8 mouse cellular contexts compared by ENCODE assay signal in the genomic region with DNA sequence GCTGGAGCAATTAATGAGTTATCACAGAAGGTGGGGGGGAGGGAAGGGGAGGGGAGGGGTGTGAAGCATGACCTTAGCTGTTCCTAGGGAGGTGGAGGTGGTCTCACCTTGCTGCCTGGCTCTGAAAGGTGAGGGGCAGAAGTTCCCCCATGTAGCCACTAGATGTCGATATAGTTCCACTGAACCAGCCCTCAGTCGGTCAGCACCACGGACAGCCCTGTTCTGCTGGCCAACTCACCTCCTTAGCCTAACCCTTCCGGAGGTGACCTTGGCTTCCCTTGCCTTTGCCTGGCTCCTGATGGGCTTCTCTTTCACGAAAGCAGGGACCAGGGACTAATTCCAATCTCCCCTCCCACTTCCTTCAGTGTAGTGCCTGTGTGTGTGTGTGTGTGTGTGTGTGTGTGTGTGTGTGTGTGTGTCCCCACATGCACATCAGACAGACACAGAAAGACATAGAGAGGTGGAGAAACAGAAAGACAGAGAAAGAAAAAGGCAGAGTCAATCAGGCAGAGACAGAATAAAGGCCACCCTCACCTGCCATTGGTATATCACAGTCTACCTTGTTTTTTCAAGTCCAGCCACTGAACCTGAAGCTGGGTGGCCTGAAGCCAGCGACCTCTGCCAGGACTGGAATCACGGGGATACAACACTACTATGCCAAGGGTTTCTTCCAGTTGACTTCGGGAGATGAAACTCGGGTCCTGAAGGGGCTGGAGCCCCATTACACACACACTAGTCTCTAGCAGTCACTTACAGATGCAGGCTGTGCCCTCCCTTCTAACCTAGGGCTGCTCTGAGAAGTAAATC.
A peak's percentile ranks its signal among the peaks of the same experiment; 100 is the strongest.
DNase-seq lines count a peak whose midpoint lies in the region; ATAC-seq and TF ChIP-seq lines count a peak whose summit lies in the region.

No protein-coding gene starts in this region.

- DNase-seq in NIH3T3 (ENCODE audit: low read depth): peak; percentile 73
- DNase-seq in cerebellum, adult 8-10 months: peak; percentile 77
- peak; percentile 52 for DNase-seq in gastrocnemius, postnatal 10 days
- DNase-seq in lung, embryonic 14.5 days: peak; percentile 80
- peak; percentile 50 for DNase-seq in yolk sac, embryonic 10.5 days (ENCODE audit: low spot score)

- H3K4me1 ChIP-seq in intestine, embryonic 15.5 days (replicated peaks): no peaks in the 10 kb centered on the region
- H3K4me1 ChIP-seq in lung, embryonic 14.5 days (ENCODE audit: insufficient read depth): no peaks in the 10 kb centered on the region
- no peaks in the 10 kb centered on the region; the same call in 1 of the 2 replicates for H3K4me1 ChIP-seq in neural tube, embryonic 14.5 days (ENCODE audit: control insufficient read depth, insufficient read depth, low read length)

- H3K79me2 ChIP-seq in C2C12 (ENCODE audit: control insufficient read depth, insufficient read depth): no peaks in the 10 kb centered on the region

- H3K4me3 ChIP-seq in C2C12 (ENCODE audit: insufficient read depth, poor library complexity, severe bottlenecking): no peak overlapping the region
- H3K4me3 ChIP-seq in intestine, embryonic 15.5 days (replicated peaks): no peak overlapping the region
- H3K4me3 ChIP-seq in lung, embryonic 14.5 days (ENCODE audit: low read depth, low read length): no peak overlapping the region
- no peak overlapping the region for H3K4me3 ChIP-seq in neural tube, embryonic 14.5 days (ENCODE audit: low read depth, low read length)

- peak; percentile 39 for ATAC-seq in intestine, embryonic 15.5 days
- peak; percentile 64 for ATAC-seq in lung, embryonic 14.5 days (ENCODE audit: insufficient read depth)
- ATAC-seq in neural tube, embryonic 14.5 days (ENCODE audit: low read depth): peak; percentile 70; the same call in 1 of the 2 replicates

- no peaks in the 10 kb centered on the region for H3K27me3 ChIP-seq in C2C12 (ENCODE audit: control insufficient read depth, insufficient read depth, insufficient read length)
- H3K27me3 ChIP-seq in intestine, embryonic 15.5 days (replicated peaks): no peaks in the 10 kb centered on the region
- H3K27me3 ChIP-seq in lung, embryonic 14.5 days (ENCODE audit: insufficient read depth, low read length): no peaks in the 10 kb centered on the region
- no peaks in the 10 kb centered on the region for H3K27me3 ChIP-seq in neural tube, embryonic 14.5 days (ENCODE audit: control insufficient read depth, insufficient read depth, low read length)

- H3ac ChIP-seq in C2C12 (ENCODE audit: control insufficient read depth, insufficient read length, low read depth): no peak overlapping the region

- no peaks in the 10 kb centered on the region for H3K9me3 ChIP-seq in intestine, embryonic 15.5 days
- no peaks in the 10 kb centered on the region for H3K9me3 ChIP-seq in lung, embryonic 14.5 days (ENCODE audit: low read depth, low read length)
- no peaks in the 10 kb centered on the region for H3K9me3 ChIP-seq in neural tube, embryonic 14.5 days (ENCODE audit: control insufficient read depth, low read length)

- H3K4me2 ChIP-seq in intestine, embryonic 15.5 days (replicated peaks): no peak overlapping the region
- H3K4me2 ChIP-seq in lung, embryonic 14.5 days: no peak overlapping the region
- no peak overlapping the region for H3K4me2 ChIP-seq in neural tube, embryonic 14.5 days (ENCODE audit: low read depth, low read length)

- H3K36me3 ChIP-seq in C2C12 (ENCODE audit: control insufficient read depth, insufficient read depth): no peaks in the 10 kb centered on the region
- H3K36me3 ChIP-seq in intestine, embryonic 15.5 days: no peaks in the 10 kb centered on the region
- H3K36me3 ChIP-seq in lung, embryonic 14.5 days (ENCODE audit: insufficient read depth): no peaks in the 10 kb centered on the region
- no peaks in the 10 kb centered on the region for H3K36me3 ChIP-seq in neural tube, embryonic 14.5 days (ENCODE audit: control insufficient read depth, insufficient read depth, low read length)

- no peak overlapping the region for H3K27ac ChIP-seq in intestine, embryonic 15.5 days
- H3K27ac ChIP-seq in lung, embryonic 14.5 days (ENCODE audit: low read depth): no peak overlapping the region
- no peak overlapping the region for H3K27ac ChIP-seq in neural tube, embryonic 14.5 days (ENCODE audit: low read depth, low read length)

- WGBS in intestine, embryonic 15.5 days: 34% methylated on average over 9 of the region's 9 CpGs
- 32% methylated on average over 9 of the region's 9 CpGs for WGBS in lung, embryonic 14.5 days
- 35% methylated on average over 9 of the region's 9 CpGs for WGBS in neural tube, embryonic 14.5 days

- H3K79me3 ChIP-seq in C2C12 (ENCODE audit: low read depth): no peaks in the 10 kb centered on the region

- TF ChIP-seq CTCF in C2C12 (IDR thresholded peaks at IDR 0.05; ENCODE audit: control insufficient read depth, insufficient read depth, insufficient read length): peak; percentile 17
- peak; percentile 100 for TF ChIP-seq CTCF in lung, embryonic 14.5 days (IDR thresholded peaks at IDR 0.05; ENCODE audit: low read depth)

- no peak overlapping the region for H3K9ac ChIP-seq in intestine, embryonic 15.5 days
- no peak overlapping the region for H3K9ac ChIP-seq in lung, embryonic 14.5 days
- H3K9ac ChIP-seq in neural tube, embryonic 14.5 days (replicated peaks; ENCODE audit: low read depth, low read length): no peak overlapping the region

TF ChIP-seq in C2C12, 6 proteins besides CTCF, POLR2A, EP300 and RAD21:
- TF ChIP-seq MAX (IDR thresholded peaks at IDR 0.05) (no peak), USF1 (IDR thresholded peaks at IDR 0.05; ENCODE audit: low read depth) (no peak), MYOG (IDR thresholded peaks at IDR 0.05; ENCODE audit: control insufficient read depth, extremely low read depth, insufficient read length) (no peak), FOSL1 (IDR thresholded peaks at IDR 0.05; ENCODE audit: insufficient read depth, low read length, poor library complexity, severe bottlenecking) (no peak), CEBPB (IDR thresholded peaks at IDR 0.05; ENCODE audit: low read depth) (no peak), MYOD1 (IDR thresholded peaks at IDR 0.05; ENCODE audit: control insufficient read depth, insufficient read length, low read depth) (no peak)
